Mouse (Mus musculus) intestine, postnatal 0 days (tissue): ENCODE measurements around the gene Dnajc3. TPM values are rescaled to one million over a fixed set of nuclear protein-coding genes. Genes with fewer than 3 reads are reported as not detected.

ENCODE experiments used
- ATAC-seq: fragments of 200-750 bp; cut with Nextera tagmentation; 2 replicates; pipeline ENCODE4 v1.8.0; 2017; ENCODE audit warnings: mild to moderate bottlenecking, moderate TSS enrichment, moderate library complexity
- H3K27ac ChIP-seq: fragments of 300-500 bp; sonication (generic); 2 replicates; pipeline ENCODE4 v1.5.1; 2014; ENCODE audit warnings: mild to moderate bottlenecking, low read depth, low read length, moderate library complexity
- H3K27me3 ChIP-seq: fragments of 300-500 bp; sonication (generic); replicated peaks from 2 replicates; pipeline ENCODE4 v1.6.1; 2014; ENCODE audit warnings: low read length, mixed read lengths; ENCODE audit not compliant: control insufficient read depth, insufficient read depth
- H3K36me3 ChIP-seq: fragments of 300-500 bp; sonication (generic); 2 replicates; pipeline ENCODE4 v1.6.1; 2014; ENCODE audit warnings: mild to moderate bottlenecking, moderate library complexity; ENCODE audit not compliant: control insufficient read depth, insufficient read depth
- H3K4me1 ChIP-seq: fragments of 300-500 bp; sonication (generic); replicated peaks from 2 replicates; pipeline ENCODE4 v1.6.1; 2014; ENCODE audit warnings: antibody characterized with exemption, low read length, mixed read lengths; ENCODE audit not compliant: control insufficient read depth, insufficient read depth
- H3K4me2 ChIP-seq: fragments of 300-500 bp; sonication (generic); replicated peaks from 2 replicates; pipeline ENCODE4 v1.6.1; 2014; ENCODE audit warnings: low read depth, mild to moderate bottlenecking, moderate library complexity
- H3K4me3 ChIP-seq: fragments of 300-500 bp; sonication (generic); 2 replicates; pipeline ENCODE4 v1.5.1; 2014; ENCODE audit warnings: low read depth, low read length
- H3K9ac ChIP-seq: fragments of 300-500 bp; sonication (generic); 2 replicates; pipeline ENCODE4 v1.6.1; 2014; ENCODE audit warnings: mild to moderate bottlenecking, low read depth, low read length
- H3K9me3 ChIP-seq: fragments of 300-500 bp; sonication (generic); 2 replicates; pipeline ENCODE4 v1.6.1; 2016; ENCODE audit warnings: mixed run types; ENCODE audit not compliant: control insufficient read depth
- CTCF ChIP-seq: sonication (generic); IDR thresholded peaks from 2 replicates; pipeline ENCODE4 v1.5.1; 2016; ENCODE audit warnings: low read depth, mild to moderate bottlenecking, control low read depth, antibody characterized with exemption, moderate library complexity
- WGBS: fragments of 180-500 bp; shearing (Covaris S2); extraction: QIAGEN DNeasy Blood & Tissue Kit; methylation state at CpG from one replicate; pipeline ENCODE4 v1.1.7; 2014; 5-methylcytosine and 5-hydroxymethylcytosine counted together
- polyA plus RNA-seq: library from polyadenylated mRNA; unstranded; fragments of >200 nt; fragmentation: Nextera tagmentation; extraction: Ambion mirVana; gene quantifications from 2 replicates; pipeline ENCODE4 v1.2.1, GENCODE M21; 2015

Dnajc3 gene
- polyA plus RNA-seq, 1 experiment from 2014 or later = 38.1 TPM

DNA sequence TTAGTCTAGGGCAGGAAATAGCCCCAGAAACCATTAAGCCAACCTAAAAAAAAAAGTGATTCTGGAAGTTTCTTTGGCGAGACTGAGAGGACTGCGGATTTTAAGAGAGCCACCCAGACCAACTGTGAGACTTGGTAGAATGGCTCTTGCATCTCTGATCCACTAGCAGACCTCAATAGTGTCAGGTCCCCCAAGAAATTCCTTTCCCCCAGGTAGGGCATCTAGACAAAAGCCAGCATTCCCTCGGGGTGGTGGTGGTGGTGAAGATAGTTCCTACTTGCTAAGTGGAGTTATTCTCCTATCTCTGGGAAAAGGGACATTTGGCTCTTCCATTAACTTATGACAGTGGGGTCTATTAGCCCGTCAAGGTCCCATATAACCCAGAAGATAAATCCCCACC, 824 bp upstream of the Dnajc3 start:
- Histone ChIP-seq H3K4me3 (peak overlapping the region; percentile 96), H3K9ac (0 out of 2 replicates have a peak overlapping the region, but pooled peaks have one; percentile 40), H3K4me2 (peak overlapping the region; percentile 86), H3K36me3 (no peaks in the 10 kb centered on the region), H3K27me3 (no peaks in the 10 kb centered on the region), H3K4me1 (no peaks in the 10 kb centered on the region; the same call in 1 of the 2 replicates), H3K27ac (no peak overlapping the region; the same call in 1 of the 2 replicates), H3K9me3 (no peaks in the 10 kb centered on the region)
- 42% methylated on average over 4 of the region's 4 CpGs for WGBS
- TF ChIP-seq CTCF = no peak
- no peak for ATAC-seq

- peak overlapping the region; percentile 96 for H3K27ac ChIP-seq
- 1% methylated on average over 7 of the region's 7 CpGs for WGBS
Measured at GRCm38 (mm10) chr14:118938551-118938950, 775 bp downstream of the Dnajc3 start.

GRCm38 (mm10) chr14:118940796-118941495, 3.2 kb downstream of the Dnajc3 start:
- no peak for TF ChIP-seq CTCF
- H3K4me1 ChIP-seq = no peaks in the 10 kb centered on the region; the same call in 1 of the 2 replicates
- no peaks in the 10 kb centered on the region for H3K27me3 ChIP-seq
- WGBS = 82% methylated on average over 4 of the region's 4 CpGs
- H3K36me3 ChIP-seq = no peaks in the 10 kb centered on the region
- no peak for ATAC-seq
- H3K4me2 ChIP-seq = no peak overlapping the region
- no peaks in the 10 kb centered on the region for H3K9me3 ChIP-seq
- H3K4me3 ChIP-seq = no peak overlapping the region
- no peak overlapping the region for H3K9ac ChIP-seq
- H3K27ac ChIP-seq = no peak overlapping the region

More at GRCm38 (mm10) chr14:118938551-118938950, 775 bp downstream of the Dnajc3 start:
- ATAC-seq = no peak
- Histone ChIP-seq H3K4me3 (peak overlapping the region; percentile 96), H3K9ac (peak overlapping the region; percentile 100), H3K4me2 (peak overlapping the region; percentile 86), H3K4me1 (no peaks in the 10 kb centered on the region; the same call in 1 of the 2 replicates), H3K27me3 (no peaks in the 10 kb centered on the region), H3K9me3 (no peaks in the 10 kb centered on the region), H3K36me3 (no peaks in the 10 kb centered on the region)
- no peak for TF ChIP-seq CTCF

DNA sequence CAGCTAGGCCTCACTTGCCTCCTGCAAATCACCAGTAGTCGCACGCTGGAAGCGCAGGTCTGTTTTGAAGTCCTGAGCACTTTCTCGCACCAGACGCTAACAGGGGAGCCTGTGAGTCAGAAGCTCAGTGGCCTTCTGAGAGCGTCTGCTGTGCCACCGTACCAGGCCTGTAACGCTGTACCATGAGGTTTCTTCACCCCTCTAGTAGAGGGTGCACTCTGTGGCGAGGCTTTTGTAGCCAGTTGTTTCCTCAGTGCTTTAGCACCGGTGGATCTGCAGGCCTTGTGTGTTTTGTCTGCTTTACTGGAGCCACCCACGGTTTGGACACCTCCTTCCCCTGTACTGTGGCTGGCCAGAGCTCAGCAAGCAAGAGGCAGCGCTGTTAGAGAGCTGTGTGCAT, 4.3 kb downstream of the Dnajc3 start:
- Histone ChIP-seq H3K4me2 (no peak overlapping the region), H3K9ac (no peak overlapping the region), H3K27me3 (no peaks in the 10 kb centered on the region), H3K4me1 (no peaks in the 10 kb centered on the region; the same call in 1 of the 2 replicates), H3K36me3 (no peaks in the 10 kb centered on the region), H3K9me3 (no peaks in the 10 kb centered on the region), H3K4me3 (no peak overlapping the region), H3K27ac (no peak overlapping the region)
- 68% methylated on average over 12 of the region's 12 CpGs for WGBS
- no peak for ATAC-seq
- no peak for TF ChIP-seq CTCF

- no peaks in the 10 kb centered on the region for H3K36me3 ChIP-seq
- TF ChIP-seq CTCF = no peak
- H3K4me2 ChIP-seq = no peak overlapping the region
- H3K4me1 ChIP-seq = no peaks in the 10 kb centered on the region; the same call in 1 of the 2 replicates
- no peak overlapping the region for H3K9ac ChIP-seq
- H3K4me3 ChIP-seq = no peak overlapping the region
- ATAC-seq = no peak
- no peaks in the 10 kb centered on the region for H3K27me3 ChIP-seq
- WGBS = 73% methylated on average over 2 of the region's 2 CpGs
- no peaks in the 10 kb centered on the region for H3K9me3 ChIP-seq
- no peak overlapping the region for H3K27ac ChIP-seq
Measured at GRCm38 (mm10) chr14:118944702-118945101, 6.9 kb downstream of the Dnajc3 start.

- H3K27ac ChIP-seq = no peak overlapping the region
- TF ChIP-seq CTCF = no peak
- WGBS = 93% methylated on average over 1 of the region's 1 CpGs
Measured at GRCm38 (mm10) chr14:118948841-118949240, 11.1 kb downstream of the Dnajc3 start.

More at GRCm38 (mm10) chr14:118948841-118949240, 11.1 kb downstream of the Dnajc3 start:
- no peak overlapping the region for H3K4me3 ChIP-seq
- H3K4me1 ChIP-seq = no peaks in the 10 kb centered on the region; the same call in 1 of the 2 replicates
- H3K4me2 ChIP-seq = no peak overlapping the region
- ATAC-seq = no peak
- H3K36me3 ChIP-seq = peaks cover 6% of the 10 kb centered on the region
- H3K9me3 ChIP-seq = no peaks in the 10 kb centered on the region
- no peaks in the 10 kb centered on the region for H3K27me3 ChIP-seq
- no peak overlapping the region for H3K9ac ChIP-seq
